Mouse (Mus musculus) G1E-ER4 (cell line): Measurements from ENCODE around the gene Rbpjl. TPM values are rescaled to one million over a fixed set of nuclear protein-coding genes. Genes with fewer than 3 reads are reported as not detected.

Source experiments
- GATA1 ChIP-seq: IDR thresholded peaks from one replicate; pipeline ENCODE4 v1.8.0; 2012; ENCODE audit warnings: low read length, inconsistent platforms
- polyA plus RNA-seq: library from polyadenylated mRNA; stranded (reverse); fragments of >175 nt; gene quantifications from 2 replicates; pipeline ENCODE4 v1.2.3, GENCODE M21; 2012

The Rbpjl gene
- polyA plus RNA-seq, 1 experiment, result not detected

DNA sequence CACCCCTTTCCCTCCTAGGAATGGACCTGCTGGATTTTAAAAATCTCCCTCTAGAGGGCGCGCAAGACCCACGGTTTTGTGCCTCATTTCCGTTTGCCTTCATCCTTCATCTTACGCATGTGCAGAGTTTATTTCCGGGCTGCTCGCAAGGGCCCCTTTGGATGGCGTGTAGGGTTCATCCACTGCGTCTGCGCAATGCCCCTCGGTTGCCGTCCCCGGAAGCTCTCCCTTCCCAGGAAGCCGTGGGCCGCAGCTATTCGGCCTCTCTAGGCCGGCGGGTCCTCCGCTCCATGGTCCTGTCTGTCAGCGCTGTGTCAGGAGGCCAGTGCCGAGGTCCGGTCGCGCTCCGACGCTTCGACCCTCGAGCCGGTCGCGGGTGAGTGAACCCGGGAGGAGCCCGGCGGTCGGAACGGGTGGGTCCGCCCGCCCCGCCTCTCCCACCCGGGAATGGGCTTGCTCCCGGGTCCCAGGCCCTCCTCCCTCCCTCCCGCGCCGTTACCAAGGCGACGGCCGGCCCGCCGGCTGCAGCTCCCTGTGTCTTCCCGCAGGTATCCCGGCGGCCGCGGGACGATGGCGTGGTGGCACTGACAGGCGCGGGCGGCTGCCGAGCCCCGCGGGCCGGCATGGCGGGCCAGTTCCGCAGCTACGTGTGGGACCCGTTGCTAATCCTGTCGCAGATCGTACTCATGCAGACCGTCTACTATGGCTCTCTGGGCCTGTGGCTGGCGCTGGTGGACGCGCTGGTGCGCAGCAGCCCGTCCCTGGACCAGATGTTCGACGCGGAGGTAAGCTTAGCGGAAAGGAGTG is 58.0 kb downstream of the Rbpjl start, which contains the start of gene Gm20458:
Gene Gm20458, plus strand, starts transcription at position 223 of the 807 bp plus-strand sequence.
- TF ChIP-seq GATA1, result no peak

Other genes with a start within 250 kb of the Rbpjl start
- gene Kcns1, start 232.0 kb upstream of the Rbpjl start, polyA plus RNA-seq, result not detected in 2 replicates
- not detected in 2 replicates for gene Wfdc5, start 220.4 kb upstream of the Rbpjl start, polyA plus RNA-seq
- not detected in 2 replicates for gene Wfdc12, start 212.5 kb upstream of the Rbpjl start, polyA plus RNA-seq
- gene Wfdc15a, start 203.0 kb upstream of the Rbpjl start, polyA plus RNA-seq, result not detected in 2 replicates
- not detected in 2 replicates for gene Wfdc15b, start 181.5 kb upstream of the Rbpjl start, polyA plus RNA-seq
- gene Svs2, start 164.7 kb upstream of the Rbpjl start, polyA plus RNA-seq, result not detected in 2 replicates
- not detected in 2 replicates for gene Svs3b, start 146.5 kb upstream of the Rbpjl start, polyA plus RNA-seq
- gene Svs4, start 124.7 kb upstream of the Rbpjl start, polyA plus RNA-seq, result not detected in 2 replicates
- not detected in 2 replicates for gene Svs3a, start 113.9 kb upstream of the Rbpjl start, polyA plus RNA-seq
- not detected in 2 replicates for gene Svs6, start 86.4 kb upstream of the Rbpjl start, polyA plus RNA-seq
- gene Svs5, start 70.4 kb upstream of the Rbpjl start, polyA plus RNA-seq, result not detected in 2 replicates
- gene Slpi, start 14.0 kb upstream of the Rbpjl start, polyA plus RNA-seq, result not detected in 2 replicates
- not detected in 2 replicates for gene Matn4, start 2.0 kb downstream of the Rbpjl start, polyA plus RNA-seq
- gene Sdc4, start 40.7 kb downstream of the Rbpjl start, polyA plus RNA-seq, result not detected in 2 replicates
- 219 and 244 TPM in 2 replicates for gene Sys1, start 53.8 kb downstream of the Rbpjl start, polyA plus RNA-seq
- gene Gm20458, start 57.8 kb downstream of the Rbpjl start, polyA plus RNA-seq, result 8.1 and 9.4 TPM in 2 replicates
- gene Trp53tg5, start 70.6 kb downstream of the Rbpjl start, polyA plus RNA-seq, result not detected in 2 replicates
- 25.2 and 30.2 TPM in 2 replicates for gene Dbndd2, start 83.0 kb downstream of the Rbpjl start, polyA plus RNA-seq
- 118 and 139 TPM in 2 replicates for gene Pigt, start 94.4 kb downstream of the Rbpjl start, polyA plus RNA-seq
- not detected in 2 replicates for gene Wfdc2, start 159.3 kb downstream of the Rbpjl start, polyA plus RNA-seq
- gene Spint3, start 170.3 kb downstream of the Rbpjl start, polyA plus RNA-seq, result not detected in 2 replicates
- not detected in 2 replicates for gene Wfdc6a, start 182.3 kb downstream of the Rbpjl start, polyA plus RNA-seq
- gene Eppin, start 190.5 kb downstream of the Rbpjl start, polyA plus RNA-seq, result not detected in 2 replicates
- gene Wfdc6b, start 210.4 kb downstream of the Rbpjl start, polyA plus RNA-seq, result not detected in 2 replicates
- not detected in 2 replicates for gene Wfdc8, start 210.5 kb downstream of the Rbpjl start, polyA plus RNA-seq
- gene Wfdc16, start 235.7 kb downstream of the Rbpjl start, polyA plus RNA-seq, result not detected in 2 replicates